Mouse (Mus musculus): ENCODE measurements around the gene S100a6. TPM values are rescaled to one million over a fixed set of nuclear protein-coding genes. Genes with fewer than 3 reads are reported as not detected.

Gene S100a6
- total RNA-seq, 2 experiments from 2014 or later, result 24.2 to 31.1 TPM

DNA sequence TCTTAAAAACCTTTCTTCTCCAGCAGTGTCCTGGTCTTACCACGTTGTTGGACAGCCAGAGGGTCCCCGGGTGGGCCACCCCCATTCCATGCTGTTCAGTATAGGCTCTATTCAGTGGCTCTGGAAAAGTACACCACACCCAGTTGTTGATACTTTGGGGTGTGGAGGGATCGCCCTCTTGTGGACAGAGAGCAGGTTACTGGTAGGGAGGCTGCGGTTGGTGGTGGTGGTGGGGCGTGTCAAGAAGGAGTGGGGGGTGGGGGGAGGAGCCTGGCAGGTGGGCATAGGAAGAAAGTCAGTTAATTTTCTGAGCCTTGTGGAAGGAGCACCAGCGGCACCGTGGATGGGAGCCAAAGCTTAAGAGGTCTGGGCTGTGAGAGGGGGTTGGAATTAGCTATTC is 2.7 kb downstream of the S100a6 start:
- peak; percentile 42 to 80 for DNase-seq (ENCODE audit: extremely low spot score in 1 of 2, low spot score in 2 of 2)
- intact Hi-C loops (cut with DNase I), result loop anchor here (5.0 kb wide), 1 partner anchor 88 kb away; the partner anchor contains the start of gene S100a14

GRCm38 (mm10) chr3:90615911-90616310 is 3.2 kb downstream of the S100a6 start:
- no peak for DNase-seq (ENCODE audit: extremely low spot score in 1 of 2, low spot score in 2 of 2)
- intact Hi-C loops (cut with DNase I), result loop anchor here (5.0 kb wide), 1 partner anchor 89 kb away; the partner anchor contains the start of gene S100a14

GRCm38 (mm10) chr3:90617586-90617985 is 4.9 kb downstream of the S100a6 start:
- no peak for DNase-seq (ENCODE audit: extremely low spot score in 1 of 2, low spot score in 2 of 2)
- intact Hi-C loops (cut with DNase I), result loop anchor here (5.0 kb wide), 1 partner anchor 90 kb away; the partner anchor contains the start of gene S100a14

GRCm38 (mm10) chr3:90621552-90621951 is 8.9 kb downstream of the S100a6 start:
- intact Hi-C loops (cut with DNase I), result no loop called here
- DNase-seq (ENCODE audit: extremely low spot score in 1 of 2, low spot score in 2 of 2), result no peak

- DNase-seq (ENCODE audit: extremely low spot score in 1 of 2, low spot score in 2 of 2), result peak; percentile 55 to 82
- intact Hi-C loops (cut with DNase I), result no loop called here
These were observed 10.9 kb downstream of the S100a6 start for GRCm38 (mm10) chr3:90623435-90624071.

GRCm38 (mm10) chr3:90625496-90625895 is 12.8 kb downstream of the S100a6 start:
- no peak for DNase-seq (ENCODE audit: extremely low spot score in 1 of 2, low spot score in 2 of 2)
- intact Hi-C loops (cut with DNase I), result no loop called here

DNA sequence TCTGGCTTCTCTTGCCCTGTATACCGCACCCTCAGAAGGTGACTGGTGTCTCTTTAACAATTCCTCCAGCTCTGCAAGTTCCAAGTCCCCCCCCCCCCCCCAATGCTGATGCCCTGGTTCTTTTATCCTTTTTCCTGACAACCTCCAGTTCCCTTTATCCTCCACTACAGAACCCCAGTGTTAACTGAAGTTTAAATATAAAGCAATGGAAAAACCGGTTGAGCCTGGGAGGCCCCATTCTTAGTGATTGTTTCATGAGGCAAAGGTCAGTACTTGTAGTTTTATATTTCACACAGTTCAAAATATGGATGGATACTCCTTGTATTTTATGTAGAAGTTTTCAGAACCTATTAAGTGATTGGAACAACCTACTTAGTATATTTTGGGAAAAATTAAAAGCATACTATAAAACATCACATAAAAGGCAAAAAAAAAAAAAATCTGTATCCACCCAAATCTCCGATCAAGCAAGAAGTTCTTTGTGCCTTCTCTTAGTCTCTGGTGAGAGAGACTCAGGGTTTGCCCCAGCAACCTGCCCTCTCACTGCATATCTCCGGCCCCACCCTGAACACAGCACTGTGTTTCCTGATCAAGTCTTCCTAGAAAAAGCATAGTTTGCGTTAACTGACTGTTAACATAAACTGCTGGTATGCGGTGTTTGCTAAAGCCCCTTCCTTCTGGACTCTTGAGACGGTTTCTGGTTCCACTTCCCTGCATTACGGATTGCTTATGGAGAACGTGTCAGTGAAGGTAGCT is 13.8 kb downstream of the S100a6 start:
- intact Hi-C loops (cut with DNase I), result no loop called here

DNA sequence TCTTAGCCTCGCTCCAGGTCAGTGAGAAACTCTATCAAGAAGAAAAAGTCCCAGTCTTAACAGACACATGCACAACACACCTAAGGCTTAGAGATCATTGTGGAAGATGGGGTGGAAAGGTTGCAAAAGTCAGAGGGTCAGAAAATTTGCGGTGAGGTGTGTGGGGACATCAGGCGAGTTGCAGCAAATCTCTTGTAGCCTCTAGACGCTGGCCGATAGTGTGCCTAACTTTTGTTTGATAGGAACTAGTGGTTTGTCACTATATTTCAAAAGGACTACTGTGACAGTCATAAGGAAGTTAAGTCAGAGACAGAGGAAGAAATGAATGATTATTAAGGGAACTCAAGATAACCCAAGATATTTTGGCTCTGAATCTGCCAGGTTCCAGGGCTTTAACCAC is 14.7 kb downstream of the S100a6 start:
- DNase-seq (ENCODE audit: extremely low spot score in 1 of 2, low spot score in 2 of 2), result no peak
- intact Hi-C loops (cut with DNase I), result no loop called here

More for the DNA sequence above, 13.8 kb downstream of the S100a6 start:
- no peak for DNase-seq (ENCODE audit: extremely low spot score in 1 of 2, low spot score in 2 of 2)

DNA sequence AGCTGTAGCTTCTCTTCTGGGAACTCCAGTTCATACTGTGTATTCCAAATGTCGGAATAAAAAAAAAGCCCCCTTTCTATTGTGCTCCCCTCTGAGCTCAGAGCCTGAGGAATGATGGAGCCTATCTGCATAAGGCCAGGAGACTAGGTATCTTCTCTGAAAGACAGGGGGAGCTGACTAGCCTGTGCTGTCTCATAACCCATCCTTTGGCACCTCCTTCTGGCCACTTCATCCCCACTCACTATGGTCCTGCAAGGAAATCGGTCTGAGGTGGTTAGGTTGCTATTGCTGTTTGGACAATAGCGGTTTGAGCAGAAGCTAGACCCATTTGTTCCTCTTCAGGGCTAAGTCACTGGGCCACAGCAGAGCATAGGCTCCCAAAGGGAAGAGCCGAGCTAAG is 15.1 kb downstream of the S100a6 start:
- DNase-seq (ENCODE audit: extremely low spot score in 1 of 2, low spot score in 2 of 2), result no peak
- intact Hi-C loops (cut with DNase I), result no loop called here

DNA sequence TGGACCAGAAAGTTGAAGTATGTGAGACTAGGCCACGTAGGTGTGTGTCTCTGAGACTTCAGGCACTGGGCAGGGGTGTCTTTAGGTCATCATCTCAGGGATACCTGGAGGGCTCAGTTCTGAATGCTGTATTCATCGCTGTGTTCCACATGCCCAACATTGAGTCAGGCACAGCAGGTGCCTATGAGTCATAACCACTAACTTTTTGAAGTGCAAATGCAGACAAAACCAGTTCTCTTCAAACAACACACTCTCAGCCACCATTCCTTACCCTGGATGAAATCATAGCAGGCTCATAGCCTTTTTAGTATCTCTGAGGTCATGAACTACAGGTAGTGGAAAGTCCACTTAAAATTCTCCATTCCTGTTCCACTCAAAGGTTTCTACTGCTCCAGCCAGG is 16.6 kb downstream of the S100a6 start:
- intact Hi-C loops (cut with DNase I), result no loop called here

GRCm38 (mm10) chr3:90631984-90632383 is 19.3 kb downstream of the S100a6 start:
- intact Hi-C loops (cut with DNase I), result no loop called here
- DNase-seq (ENCODE audit: extremely low spot score in 1 of 2, low spot score in 2 of 2), result no peak

More for the DNA sequence above, 16.6 kb downstream of the S100a6 start:
- DNase-seq (ENCODE audit: extremely low spot score in 1 of 2, low spot score in 2 of 2), result no peak

GRCm38 (mm10) chr3:90638511-90639275 is 26.0 kb downstream of the S100a6 start:
- intact Hi-C loops (cut with DNase I), result no loop called here
- DNase-seq (ENCODE audit: extremely low spot score in 1 of 2, low spot score in 2 of 2), result no peak

- intact Hi-C loops (cut with DNase I), result no loop called here
- DNase-seq (ENCODE audit: extremely low spot score in 1 of 2, low spot score in 2 of 2), result no peak
These were observed 27.0 kb downstream of the S100a6 start for GRCm38 (mm10) chr3:90639511-90640154.

DNA sequence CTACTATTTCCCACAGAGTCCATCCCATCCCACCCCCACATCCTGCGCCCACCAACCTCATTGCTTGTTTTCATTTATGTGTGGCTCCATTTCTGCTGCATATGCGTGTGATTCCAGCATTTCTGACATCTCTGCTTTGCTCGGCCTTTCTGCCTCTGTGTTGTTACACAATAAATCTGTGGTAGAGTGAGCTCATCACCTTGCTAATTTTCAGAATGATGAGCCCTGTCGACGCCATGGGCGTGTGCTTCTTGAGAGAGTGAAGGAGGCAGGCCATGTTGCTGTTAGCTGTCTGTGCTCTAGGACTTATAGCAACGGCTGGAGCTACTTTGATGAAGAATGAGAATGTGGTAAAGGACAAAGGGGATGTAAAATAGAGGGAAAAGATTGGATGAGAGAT is 28.3 kb downstream of the S100a6 start:
- intact Hi-C loops (cut with DNase I), result no loop called here

DNA sequence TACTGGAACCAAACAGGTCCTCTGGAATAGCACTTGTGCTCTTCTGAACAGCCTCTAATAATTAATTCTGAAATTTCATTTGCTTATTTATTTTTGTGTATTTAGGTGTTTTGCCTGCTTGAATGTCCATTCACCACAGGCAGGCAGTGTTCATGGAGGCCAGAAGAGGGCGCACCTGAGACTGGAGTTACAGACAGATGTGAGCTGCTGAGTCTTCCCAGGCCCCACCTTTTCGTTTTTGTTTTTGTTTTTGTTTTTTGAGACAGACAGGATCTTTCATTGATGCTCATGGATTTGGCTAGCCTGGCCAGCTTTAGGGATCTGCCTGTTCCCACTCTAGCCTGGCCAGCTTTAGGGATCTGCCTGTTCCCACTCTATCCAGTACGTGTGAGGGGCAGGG is 31.5 kb downstream of the S100a6 start:
- DNase-seq (ENCODE audit: extremely low spot score in 1 of 2, low spot score in 2 of 2), result peak in 1 of 2 experiments; percentile 47
- intact Hi-C loops (cut with DNase I), result no loop called here

More for the DNA sequence above, 28.3 kb downstream of the S100a6 start:
- no peak for DNase-seq (ENCODE audit: extremely low spot score in 1 of 2, low spot score in 2 of 2)

GRCm38 (mm10) chr3:90647291-90647690 is 34.6 kb downstream of the S100a6 start:
- no peak for DNase-seq (ENCODE audit: extremely low spot score in 1 of 2, low spot score in 2 of 2)
- intact Hi-C loops (cut with DNase I), result no loop called here

DNA sequence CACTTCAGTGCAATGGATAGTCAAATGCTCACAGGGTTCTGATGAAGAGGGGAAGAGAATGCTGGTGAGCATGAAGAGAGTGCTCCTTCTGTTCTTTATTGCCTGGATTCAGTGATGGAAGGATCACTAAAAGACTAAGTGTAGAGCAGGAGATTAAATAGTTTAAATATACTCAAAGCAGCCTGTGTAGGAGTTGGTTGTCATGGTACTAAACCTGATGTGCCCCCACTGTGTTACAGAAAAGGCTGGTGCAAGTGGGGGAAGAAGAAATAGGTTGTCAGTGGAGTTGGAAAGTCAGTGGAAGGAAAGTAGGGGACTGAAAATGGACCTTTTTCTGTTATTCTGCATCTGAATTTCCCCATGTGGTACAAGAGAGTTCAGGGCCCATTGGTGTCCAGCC is 36.3 kb downstream of the S100a6 start:
- intact Hi-C loops (cut with DNase I), result no loop called here
- DNase-seq (ENCODE audit: extremely low spot score in 1 of 2, low spot score in 2 of 2), result peak in 1 of 2 experiments; percentile 13

- intact Hi-C loops (cut with DNase I), result loop anchor here (5.0 kb wide), 2 partner anchors 63 to 143 kb away; partner anchors contain the start of gene Chtop
- DNase-seq (ENCODE audit: extremely low spot score in 1 of 2, low spot score in 2 of 2), result no peak
These were observed 37.1 kb downstream of the S100a6 start for GRCm38 (mm10) chr3:90649832-90650231.

Measured in left cerebral cortex, postnatal 10 days (tissue).